9 mouse cellular contexts compared by ENCODE assay signal in genomic region chr5:117932862-117933261, GRCm38 (mm10). TPM values are rescaled to one million over a fixed set of nuclear protein-coding genes. Genes with fewer than 3 reads are reported as not detected.
A peak's percentile ranks its signal among the peaks of the same experiment; 100 is the strongest.
DNase-seq lines count a peak whose midpoint lies in the region; ATAC-seq and TF ChIP-seq lines count a peak whose summit lies in the region.
"Had no signal": no experiment of that assay in that cellular context is flagged by ENCODE, and none has a peak within 500 bp of the region (broad histone marks: within the 10 kb centered on the region; RNA-seq: fewer than 3 reads in every experiment).

No protein-coding gene starts in this region.

- 2% methylated on average over 8 of the region's 9 CpGs for WGBS in kidney, embryonic 16.5 days
- 0% methylated on average over 6 of the region's 9 CpGs for WGBS in limb, embryonic 14.5 days

- no peak overlapping the region for H3K9ac ChIP-seq in kidney, embryonic 16.5 days (replicated peaks; ENCODE audit: low read length)
- H3K9ac ChIP-seq in limb, embryonic 14.5 days (ENCODE audit: low read depth, low read length, severe bottlenecking): no peak overlapping the region
- H3K9ac ChIP-seq: heart, embryonic 13.5 days had no signal

- 0 out of 2 replicates have a peak, but pooled peaks have one; percentile 61 for ATAC-seq in kidney, embryonic 16.5 days (ENCODE audit: low FRiP score, low TSS enrichment)
- no peak for ATAC-seq in limb, embryonic 14.5 days (ENCODE audit: low FRiP score, low read depth)

- H3K4me3 ChIP-seq in kidney, embryonic 16.5 days (ENCODE audit: low read length): no peak overlapping the region
- H3K4me3 ChIP-seq in limb, embryonic 14.5 days (replicated peaks; ENCODE audit: low read length): no peak overlapping the region
- H3K4me3 ChIP-seq: heart, embryonic 13.5 days had no signal

- H3K4me1 ChIP-seq in kidney, embryonic 16.5 days (ENCODE audit: insufficient read depth, low read length): no peaks in the 10 kb centered on the region
- H3K4me1 ChIP-seq in limb, embryonic 14.5 days (ENCODE audit: control insufficient read depth, insufficient read depth, low read length): no peaks in the 10 kb centered on the region
- H3K4me1 ChIP-seq: heart, embryonic 13.5 days had no signal

- H3K4me2 ChIP-seq in kidney, embryonic 16.5 days (replicated peaks; ENCODE audit: low read depth, low read length): no peak overlapping the region
- no peak overlapping the region for H3K4me2 ChIP-seq in limb, embryonic 14.5 days (replicated peaks; ENCODE audit: low read depth, low read length, severe bottlenecking)
- H3K4me2 ChIP-seq: heart, embryonic 13.5 days had no signal

- H3K36me3 ChIP-seq in kidney, embryonic 16.5 days (ENCODE audit: insufficient read depth, low read length): no peaks in the 10 kb centered on the region
- no peaks in the 10 kb centered on the region for H3K36me3 ChIP-seq in limb, embryonic 14.5 days (ENCODE audit: control insufficient read depth, insufficient read depth, low read length)
- H3K36me3 ChIP-seq: heart, embryonic 13.5 days had no signal

- no peak for TF ChIP-seq POLR2A in limb, embryonic 14.5 days (IDR thresholded peaks at IDR 0.05; ENCODE audit: borderline replicate concordance, extremely low read depth, insufficient read depth, insufficient read length)

- intact Hi-C loops in gastrocnemius, postnatal 14 days (cut with DNase I; ENCODE audit: low total_unique reads): loop anchor here (5.0 kb wide), 1 partner anchor 316 kb away; no protein-coding TSS in a partner anchor

- peak; percentile 74 for DNase-seq in CD4-positive helper T cell, adult 2 months (ENCODE audit: low read depth, low spot score)
- DNase-seq in adrenal gland, adult 8-10 months: peak; percentile 64
- peak; percentile 94 for DNase-seq in embryo, embryonic 10.5 days (ENCODE audit: low spot score)
- DNase-seq in gastrocnemius, postnatal 14 days: peak; percentile 86
- DNase-seq in limb, embryonic 14.5 days (ENCODE audit: low spot score): peak; percentile 90
- peak; percentile 77 for DNase-seq in ovary, postnatal 36 days (ENCODE audit: low spot score)
- peak; percentile 68 for DNase-seq in thymus, postnatal 0 days (ENCODE audit: low spot score)

- no peaks in the 10 kb centered on the region for H3K9me3 ChIP-seq in kidney, embryonic 16.5 days (ENCODE audit: low read length)
- H3K9me3 ChIP-seq in limb, embryonic 14.5 days (ENCODE audit: control insufficient read depth, low read length): no peaks in the 10 kb centered on the region
- H3K9me3 ChIP-seq: heart, embryonic 13.5 days had no signal

- 0 out of 2 replicates have a peak, but pooled peaks cover 3% of the 10 kb centered on the region for H3K27me3 ChIP-seq in kidney, embryonic 16.5 days (ENCODE audit: insufficient read depth, low read length)
- no peaks in the 10 kb centered on the region for H3K27me3 ChIP-seq in limb, embryonic 14.5 days (ENCODE audit: control insufficient read depth, insufficient read depth, low read length)

- H3K27ac ChIP-seq in kidney, embryonic 16.5 days (ENCODE audit: low read length): no peak overlapping the region
- no peak overlapping the region for H3K27ac ChIP-seq in limb, embryonic 14.5 days (replicated peaks; ENCODE audit: low read depth, low read length)
- H3K27ac ChIP-seq: heart, embryonic 13.5 days had no signal

RNA-seq across cellular contexts. Expression of gene Fbxo21, which starts 43.7 kb away (rescaled TPM):
- 100 to 1,000 TPM in 1 of 4 experiments, 10 to 100 TPM in 3; 63.9 to 114 (median 85.5) TPM for total RNA-seq in adrenal gland, adult 8-10 months (2022)
- 10 to 100 TPM in 1 of 2 experiments, 1 to 10 TPM in 1; 9.5 to 13.4 TPM for total RNA-seq in gastrocnemius, postnatal 14 days (2021)
- polyA plus RNA-seq in kidney, embryonic 16.5 days (2015; fragmentation: Nextera tagmentation; extraction: Ambion mirVana): 85.6 and 87.5 TPM in 2 replicates
- 52.5 and 67.0 TPM in 2 replicates for polyA plus RNA-seq in limb, embryonic 14.5 days (2012; rRNA removed)
- polyA plus RNA-seq in limb, embryonic 14.5 days (2014; fragmentation: Nextera tagmentation; extraction: Ambion mirVana): 44.2 and 56.4 TPM in 2 replicates
- polyA plus RNA-seq in thymus, postnatal 0 days (2015; fragmentation: Nextera tagmentation; extraction: Ambion mirVana): 28.1 and 28.2 TPM in 2 replicates
